Mouse (Mus musculus) kidney, embryonic 16.5 days (tissue): ENCODE data around the gene Apoc2. TPM values are rescaled to one million over a fixed set of nuclear protein-coding genes. Genes with fewer than 3 reads are reported as not detected.

Experiments used
- ATAC-seq: fragments of 200-750 bp; cut with Nextera tagmentation; 2 replicates; pipeline ENCODE4 v1.8.0; 2017; ENCODE audit warnings: moderate TSS enrichment; ENCODE audit not compliant: low FRiP score, low TSS enrichment
- H3K27ac ChIP-seq: fragments of 300-500 bp; sonication (generic); 2 replicates; pipeline ENCODE4 v1.5.1; 2014; ENCODE audit warnings: low read length
- H3K27me3 ChIP-seq: fragments of 300-500 bp; sonication (generic); 2 replicates; pipeline ENCODE4 v1.6.1; 2014; ENCODE audit warnings: low read length, control low read depth, mixed read lengths; ENCODE audit not compliant: insufficient read depth
- H3K36me3 ChIP-seq: fragments of 300-500 bp; sonication (generic); 2 replicates; pipeline ENCODE4 v1.6.1; 2014; ENCODE audit warnings: low read length, control low read depth, mixed read lengths; ENCODE audit not compliant: insufficient read depth
- H3K4me1 ChIP-seq: fragments of 300-500 bp; sonication (generic); 2 replicates; pipeline ENCODE4 v1.6.1; 2014; ENCODE audit warnings: low read length, control low read depth, mixed read lengths; ENCODE audit not compliant: insufficient read depth
- H3K4me2 ChIP-seq: fragments of 300-500 bp; sonication (generic); replicated peaks from 2 replicates; pipeline ENCODE4 v1.6.1; 2014; ENCODE audit warnings: low read depth, low read length
- H3K4me3 ChIP-seq: fragments of 300-500 bp; sonication (generic); 2 replicates; pipeline ENCODE4 v1.5.1; 2014; ENCODE audit warnings: mild to moderate bottlenecking, low read length
- H3K9ac ChIP-seq: fragments of 300-500 bp; sonication (generic); replicated peaks from 2 replicates; pipeline ENCODE4 v1.6.1; 2014; ENCODE audit warnings: low read length
- H3K9me3 ChIP-seq: fragments of 300-500 bp; sonication (generic); 2 replicates; pipeline ENCODE4 v1.6.1; 2016; ENCODE audit warnings: low read length, control low read depth
- WGBS: fragments of 180-500 bp; shearing (Covaris S2); extraction: QIAGEN DNeasy Blood & Tissue Kit; methylation state at CpG from one replicate; pipeline ENCODE4 v1.1.7; 2014; 5-methylcytosine and 5-hydroxymethylcytosine counted together
- polyA plus RNA-seq: library from polyadenylated mRNA; unstranded; fragments of >200 nt; fragmentation: Nextera tagmentation; extraction: Ambion mirVana; gene quantifications from 2 replicates; pipeline ENCODE4 v1.2.1, GENCODE M21; 2015

Apoc2 gene
- polyA plus RNA-seq, 1 experiment from 2014 or later: 4.7 TPM

GRCm38 (mm10) chr7:19701069-19701761 is 23.5 kb upstream of the Apoc2 start:
- WGBS: 31% methylated on average over 22 of the region's 22 CpGs
- peak overlapping the region; percentile 23 for H3K9ac ChIP-seq

GRCm38 (mm10) chr7:19700299-19701068 is 22.7 kb upstream of the Apoc2 start:
- 62% methylated on average over 12 of the region's 12 CpGs for WGBS
- peaks cover 30% of the 10 kb centered on the region for H3K36me3 ChIP-seq
- no peak overlapping the region for H3K4me3 ChIP-seq
- no peaks in the 10 kb centered on the region for H3K9me3 ChIP-seq
- H3K4me2 ChIP-seq: no peak overlapping the region
- H3K27me3 ChIP-seq: no peaks in the 10 kb centered on the region
- peaks cover 25% of the 10 kb centered on the region for H3K4me1 ChIP-seq
- H3K27ac ChIP-seq: peak overlapping the region; percentile 54
- ATAC-seq: no peak
- no peak overlapping the region; the same call in 1 of the 2 replicates for H3K9ac ChIP-seq

More at GRCm38 (mm10) chr7:19701069-19701761, 23.5 kb upstream of the Apoc2 start:
- Histone ChIP-seq H3K4me3 (no peak overlapping the region), H3K36me3 (peaks cover 32% of the 10 kb centered on the region), H3K4me1 (peaks cover 25% of the 10 kb centered on the region), H3K4me2 (no peak overlapping the region), H3K27ac (peak overlapping the region; percentile 65), H3K9me3 (no peaks in the 10 kb centered on the region), H3K27me3 (no peaks in the 10 kb centered on the region)
- ATAC-seq: peak; percentile 86

GRCm38 (mm10) chr7:19699827-19700148 is 22.0 kb upstream of the Apoc2 start:
- no peak overlapping the region for H3K27ac ChIP-seq
- ATAC-seq: no peak
- WGBS: 78% methylated on average over 4 of the region's 4 CpGs

GRCm38 (mm10) chr7:19698907-19699826 is 21.4 kb upstream of the Apoc2 start, which contains the start of gene Apoe:
Apoe (minus strand) TSS chr7:19699188.
- WGBS: 2% methylated on average over 20 of the region's 20 CpGs
- H3K9me3 ChIP-seq: no peaks in the 10 kb centered on the region

More at GRCm38 (mm10) chr7:19699827-19700148, 22.0 kb upstream of the Apoc2 start:
- peaks cover 28% of the 10 kb centered on the region for H3K4me1 ChIP-seq
- H3K27me3 ChIP-seq: no peaks in the 10 kb centered on the region
- H3K9ac ChIP-seq: no peak overlapping the region
- no peak overlapping the region for H3K4me3 ChIP-seq
- H3K4me2 ChIP-seq: no peak overlapping the region
- H3K9me3 ChIP-seq: no peaks in the 10 kb centered on the region
- peaks cover 25% of the 10 kb centered on the region for H3K36me3 ChIP-seq

GRCm38 (mm10) chr7:19697949-19698906 is 20.5 kb upstream of the Apoc2 start:
- H3K36me3 ChIP-seq: peaks cover 13% of the 10 kb centered on the region
- H3K4me1 ChIP-seq: peaks cover 31% of the 10 kb centered on the region
- H3K27me3 ChIP-seq: no peaks in the 10 kb centered on the region
- H3K9ac ChIP-seq: peak overlapping the region; percentile 63
- peak overlapping the region; percentile 60 for H3K4me2 ChIP-seq
- no peak for ATAC-seq
- H3K27ac ChIP-seq: peak overlapping the region; percentile 48; the same call in 1 of the 2 replicates
- H3K9me3 ChIP-seq: no peaks in the 10 kb centered on the region
- 2% methylated on average over 28 of the region's 28 CpGs for WGBS
- H3K4me3 ChIP-seq: peak overlapping the region; percentile 44

More at GRCm38 (mm10) chr7:19698907-19699826, 21.4 kb upstream of the Apoc2 start, which contains the start of gene Apoe:
- peaks cover 28% of the 10 kb centered on the region for H3K4me1 ChIP-seq
- H3K4me3 ChIP-seq: peak within 1 kb of the TSS; percentile 44
- peak within 1 kb of the TSS; percentile 48; the same call in 1 of the 2 replicates for H3K27ac ChIP-seq
- ATAC-seq: peak; percentile 47
- peak within 1 kb of the TSS; percentile 63 for H3K9ac ChIP-seq
- peak within 1 kb of the TSS; percentile 60 for H3K4me2 ChIP-seq
- no peaks in the 10 kb centered on the region for H3K27me3 ChIP-seq
- H3K36me3 ChIP-seq: peaks cover 20% of the 10 kb centered on the region

- ATAC-seq: no peak
- no peak overlapping the region for H3K4me3 ChIP-seq
- 97% methylated on average over 34 of the region's 34 CpGs for WGBS
These were observed 18.7 kb upstream of the Apoc2 start for GRCm38 (mm10) chr7:19696336-19696873.

GRCm38 (mm10) chr7:19695881-19696280 is 18.1 kb upstream of the Apoc2 start:
- H3K4me1 ChIP-seq: peaks cover 44% of the 10 kb centered on the region
- no peak overlapping the region for H3K27ac ChIP-seq
- H3K4me3 ChIP-seq: no peak overlapping the region
- WGBS: 84% methylated on average over 6 of the region's 6 CpGs
- no peaks in the 10 kb centered on the region for H3K9me3 ChIP-seq
- ATAC-seq: no peak
- H3K9ac ChIP-seq: no peak overlapping the region
- no peak overlapping the region for H3K4me2 ChIP-seq
- no peaks in the 10 kb centered on the region for H3K27me3 ChIP-seq
- H3K36me3 ChIP-seq: no peaks in the 10 kb centered on the region; the same call in 1 of the 2 replicates

More at GRCm38 (mm10) chr7:19696336-19696873, 18.7 kb upstream of the Apoc2 start:
- Histone ChIP-seq H3K4me1 (peaks cover 46% of the 10 kb centered on the region), H3K36me3 (no peaks in the 10 kb centered on the region; the same call in 1 of the 2 replicates), H3K4me2 (no peak overlapping the region), H3K9ac (no peak overlapping the region), H3K27ac (no peak overlapping the region), H3K27me3 (no peaks in the 10 kb centered on the region), H3K9me3 (no peaks in the 10 kb centered on the region)

GRCm38 (mm10) chr7:19695213-19695594 is 17.5 kb upstream of the Apoc2 start:
- peaks cover 39% of the 10 kb centered on the region for H3K4me1 ChIP-seq
- H3K36me3 ChIP-seq: no peaks in the 10 kb centered on the region; the same call in 1 of the 2 replicates
- no peak overlapping the region for H3K4me3 ChIP-seq
- 0 out of 2 replicates have a peak overlapping the region, but pooled peaks have one; percentile 25 for H3K9ac ChIP-seq
- ATAC-seq: no peak
- H3K9me3 ChIP-seq: no peaks in the 10 kb centered on the region
- H3K4me2 ChIP-seq: no peak overlapping the region
- H3K27ac ChIP-seq: no peak overlapping the region
- H3K27me3 ChIP-seq: no peaks in the 10 kb centered on the region
- 31% methylated on average over 8 of the region's 8 CpGs for WGBS
